Mouse (Mus musculus): ENCODE data around the gene Uqcrh. TPM values are rescaled to one million over a fixed set of nuclear protein-coding genes. Genes with fewer than 3 reads are reported as not detected.

Gene Uqcrh
- polyA plus RNA-seq (2015; fragmentation: Nextera tagmentation; extraction: Ambion mirVana): 440 and 452 TPM in 2 replicates

GRCm38 (mm10) chr4:116074861-116075620 lies at the start of gene Uqcrh, which contains the start of gene Lrrc41:
TSS of gene Uqcrh (minus strand) at chr4:116075071.
TSS of gene Lrrc41 (plus strand) at chr4:116075269.

GRCm38 (mm10) chr4:116123602-116124519 lies 49.0 kb upstream of the Uqcrh start, which contains the start of the genes Rad54l and Pomgnt1:
TSS of gene Rad54l (minus strand) at chr4:116123690.
TSS of gene Pomgnt1 (plus strand) at chr4:116123840.

GRCm38 (mm10) chr4:116053399-116053961 lies 21.4 kb downstream of the Uqcrh start, which contains the start of gene Nsun4:
TSS of gene Nsun4 (minus strand) at chr4:116053876.

GRCm38 (mm10) chr4:116017902-116018746 lies 56.7 kb downstream of the Uqcrh start, which contains the start of gene Faah:
TSS of gene Faah (minus strand) at chr4:116017926.

Other genes starting within 250 kb of the Uqcrh start
- gene Mob3c, start 247.0 kb downstream of the Uqcrh start, polyA plus RNA-seq (2015; fragmentation: Nextera tagmentation; extraction: Ambion mirVana): 8.6 and 12.5 TPM in 2 replicates
- gene Mknk1, start 235.9 kb downstream of the Uqcrh start, polyA plus RNA-seq (2015; fragmentation: Nextera tagmentation; extraction: Ambion mirVana): 32.7 TPM in 2 replicates
- gene Kncn, start 190.7 kb downstream of the Uqcrh start, polyA plus RNA-seq (2015; fragmentation: Nextera tagmentation; extraction: Ambion mirVana): not detected in 2 replicates
- not detected in 2 replicates for gene 6430628N08Rik, start 184.4 kb downstream of the Uqcrh start, polyA plus RNA-seq (2015; fragmentation: Nextera tagmentation; extraction: Ambion mirVana)
- gene Dmbx1, start 135.1 kb downstream of the Uqcrh start, polyA plus RNA-seq (2015; fragmentation: Nextera tagmentation; extraction: Ambion mirVana): not detected in 2 replicates
- 0.67 and 1.1 TPM in 2 replicates for gene Faah, start 57.1 kb downstream of the Uqcrh start, polyA plus RNA-seq (2015; fragmentation: Nextera tagmentation; extraction: Ambion mirVana)
- gene Nsun4, start 21.2 kb downstream of the Uqcrh start, polyA plus RNA-seq (2015; fragmentation: Nextera tagmentation; extraction: Ambion mirVana): 8.8 and 10.2 TPM in 2 replicates
- gene Lrrc41, start 198 bp upstream of the Uqcrh start, polyA plus RNA-seq (2015; fragmentation: Nextera tagmentation; extraction: Ambion mirVana): 23.9 and 24.7 TPM in 2 replicates
- gene Rad54l, start 48.6 kb upstream of the Uqcrh start, polyA plus RNA-seq (2015; fragmentation: Nextera tagmentation; extraction: Ambion mirVana): 34.5 and 37.3 TPM in 2 replicates
- 14.7 and 15.3 TPM in 2 replicates for gene Pomgnt1, start 48.8 kb upstream of the Uqcrh start, polyA plus RNA-seq (2015; fragmentation: Nextera tagmentation; extraction: Ambion mirVana)
- gene Lurap1, start 76.3 kb upstream of the Uqcrh start, polyA plus RNA-seq (2015; fragmentation: Nextera tagmentation; extraction: Ambion mirVana): 0.41 and 0.53 TPM in 2 replicates
- gene Tspan1, start 92.5 kb upstream of the Uqcrh start, polyA plus RNA-seq (2015; fragmentation: Nextera tagmentation; extraction: Ambion mirVana): 0.08 and 0.14 TPM in 2 replicates
- not detected in 2 replicates for gene 1700042G07Rik, start 98.3 kb upstream of the Uqcrh start, polyA plus RNA-seq (2015; fragmentation: Nextera tagmentation; extraction: Ambion mirVana)
- gene Gm49337, start 98.3 kb upstream of the Uqcrh start, polyA plus RNA-seq (2015; fragmentation: Nextera tagmentation; extraction: Ambion mirVana): not detected in 2 replicates
- 2.0 and 3.2 TPM in 2 replicates for gene Pik3r3, start 146.5 kb upstream of the Uqcrh start, polyA plus RNA-seq (2015; fragmentation: Nextera tagmentation; extraction: Ambion mirVana)

Data from spleen, postnatal 0 days (tissue).